Mouse (Mus musculus) lung, embryonic 14.5 days (tissue): ENCODE measurements around the gene Mogat2. TPM values are rescaled to one million over a fixed set of nuclear protein-coding genes. Genes with fewer than 3 reads are reported as not detected.
A peak's percentile ranks its signal among the peaks of the same experiment; 100 is the strongest.

Experiments
- ATAC-seq: fragments of 200-750 bp; cut with Nextera tagmentation; 2 replicates; pipeline ENCODE4 v1.8.0; 2017; ENCODE audit warnings: mild to moderate bottlenecking, moderate TSS enrichment, moderate library complexity; ENCODE audit not compliant: insufficient read depth
- DNase-seq: peaks from one replicate; pipeline ENCODE4 v3.0.0-alpha.2; 2015
- H3K27ac ChIP-seq: fragments of 300-500 bp; sonication (generic); 2 replicates; pipeline ENCODE4 v1.5.1; 2014; ENCODE audit warnings: low read depth, mild to moderate bottlenecking, moderate library complexity
- H3K27me3 ChIP-seq: fragments of 300-500 bp; sonication (generic); 2 replicates; pipeline ENCODE4 v1.6.1; 2014; ENCODE audit warnings: low read length, control low read depth; ENCODE audit not compliant: insufficient read depth
- H3K36me3 ChIP-seq: fragments of 300-500 bp; sonication (generic); 2 replicates; pipeline ENCODE4 v1.6.1; 2014; ENCODE audit warnings: control low read depth; ENCODE audit not compliant: insufficient read depth
- H3K4me1 ChIP-seq: fragments of 300-500 bp; sonication (generic); 2 replicates; pipeline ENCODE4 v1.6.1; 2014; ENCODE audit warnings: antibody characterized with exemption, control low read depth; ENCODE audit not compliant: insufficient read depth
- H3K4me2 ChIP-seq: fragments of 300-500 bp; sonication (generic); 2 replicates; pipeline ENCODE4 v1.6.1; 2014; ENCODE audit warnings: mild to moderate bottlenecking
- H3K4me3 ChIP-seq: fragments of 300-500 bp; sonication (generic); 2 replicates; pipeline ENCODE4 v1.5.1; 2014; ENCODE audit warnings: low read depth, low read length
- H3K9ac ChIP-seq: fragments of 300-500 bp; sonication (generic); 2 replicates; pipeline ENCODE4 v1.6.1; 2014
- H3K9me3 ChIP-seq: fragments of 300-500 bp; sonication (generic); 2 replicates; pipeline ENCODE4 v1.6.1; 2016; ENCODE audit warnings: low read depth, low read length, control low read depth
- CTCF ChIP-seq: IDR thresholded peaks from 2 replicates; pipeline ENCODE4 v1.5.1; 2016; ENCODE audit warnings: antibody characterized with exemption, low read depth
- WGBS: fragments of 180-500 bp; shearing (Covaris S2); extraction: QIAGEN DNeasy Blood & Tissue Kit; methylation state at CpG from one replicate; pipeline ENCODE4 v1.1.7; 2014; 5-methylcytosine and 5-hydroxymethylcytosine counted together
- polyA plus RNA-seq: library from polyadenylated mRNA; unstranded; fragments of >200 nt; fragmentation: Nextera tagmentation; extraction: Ambion mirVana; gene quantifications from 2 replicates; pipeline ENCODE4 v1.2.1, GENCODE M21; 2014

Gene Mogat2
- polyA plus RNA-seq, 1 experiment from 2014 or later, result 1.6 TPM

DNA sequence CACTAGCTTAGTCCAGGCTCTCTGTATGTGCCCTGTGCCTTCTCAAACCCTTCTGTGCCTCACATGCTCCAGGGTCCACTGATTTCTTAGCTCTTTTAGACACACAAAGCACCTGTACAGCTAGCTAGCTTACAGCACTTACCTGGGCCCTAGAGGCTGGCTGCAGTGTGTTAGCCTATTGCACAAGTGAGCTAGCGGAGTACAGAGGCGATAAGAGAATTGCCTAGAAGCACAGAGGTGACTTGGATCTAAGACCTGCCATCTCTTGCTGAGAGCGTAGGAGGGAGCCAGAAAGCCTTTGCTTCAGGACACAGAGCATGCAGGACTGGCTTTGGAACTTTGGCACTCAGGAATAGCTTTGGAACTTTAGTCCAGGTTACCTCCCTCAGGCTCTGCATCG, 11.2 kb downstream of the Mogat2 start:
- Histone ChIP-seq H3K36me3 (no peaks in the 10 kb centered on the region), H3K4me3 (no peak overlapping the region), H3K9ac (no peak overlapping the region), H3K9me3 (no peaks in the 10 kb centered on the region), H3K27me3 (no peaks in the 10 kb centered on the region), H3K27ac (no peak overlapping the region), H3K4me2 (no peak overlapping the region), H3K4me1 (no peaks in the 10 kb centered on the region)
- no peak for TF ChIP-seq CTCF
- no peak for DNase-seq
- no peak for ATAC-seq
- 92% methylated on average over 4 of the region's 4 CpGs for whole genome bisulfite sequencing

DNA sequence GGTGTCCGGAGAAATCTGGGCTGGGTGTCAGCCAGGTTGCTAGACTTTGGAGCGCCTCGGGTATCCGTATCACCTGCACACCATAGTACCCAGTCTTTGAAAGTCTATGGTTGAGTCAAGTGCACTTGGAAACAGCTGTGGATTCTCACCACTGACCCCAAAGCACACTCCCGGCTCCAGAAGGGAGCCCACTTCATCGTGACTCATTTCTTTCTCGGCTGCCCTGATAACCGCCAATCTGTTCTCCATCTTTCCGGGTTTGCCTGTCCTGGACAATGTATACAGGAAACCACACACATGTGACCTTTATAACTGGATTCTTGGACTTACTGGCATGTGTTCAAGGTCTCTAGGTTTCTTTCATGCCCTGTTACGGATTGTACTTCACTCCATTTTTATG, 11.8 kb downstream of the Mogat2 start:
- no peak for ATAC-seq

GRCm38 (mm10) chr7:99225421-99225820, 13.0 kb downstream of the Mogat2 start:
- no peaks in the 10 kb centered on the region for H3K27me3 ChIP-seq
- no peak overlapping the region for H3K27ac ChIP-seq
- no peak overlapping the region for H3K9ac ChIP-seq
- no peaks in the 10 kb centered on the region for H3K4me1 ChIP-seq
- no peak overlapping the region for H3K4me2 ChIP-seq
- DNase-seq (no peak), ATAC-seq (no peak)
- no peak for TF ChIP-seq CTCF
- no peaks in the 10 kb centered on the region for H3K36me3 ChIP-seq
- no peaks in the 10 kb centered on the region for H3K9me3 ChIP-seq
- WGBS, result 69% methylated on average over 6 of the region's 6 CpGs
- no peak overlapping the region for H3K4me3 ChIP-seq

More for the DNA sequence above, 11.8 kb downstream of the Mogat2 start:
- Histone ChIP-seq H3K4me3 (no peak overlapping the region), H3K27me3 (no peaks in the 10 kb centered on the region), H3K36me3 (no peaks in the 10 kb centered on the region), H3K4me2 (no peak overlapping the region), H3K9ac (no peak overlapping the region), H3K27ac (no peak overlapping the region), H3K9me3 (no peaks in the 10 kb centered on the region), H3K4me1 (no peaks in the 10 kb centered on the region)
- no peak for DNase-seq
- no peak for TF ChIP-seq CTCF
- WGBS, result 78% methylated on average over 10 of the region's 10 CpGs

DNA sequence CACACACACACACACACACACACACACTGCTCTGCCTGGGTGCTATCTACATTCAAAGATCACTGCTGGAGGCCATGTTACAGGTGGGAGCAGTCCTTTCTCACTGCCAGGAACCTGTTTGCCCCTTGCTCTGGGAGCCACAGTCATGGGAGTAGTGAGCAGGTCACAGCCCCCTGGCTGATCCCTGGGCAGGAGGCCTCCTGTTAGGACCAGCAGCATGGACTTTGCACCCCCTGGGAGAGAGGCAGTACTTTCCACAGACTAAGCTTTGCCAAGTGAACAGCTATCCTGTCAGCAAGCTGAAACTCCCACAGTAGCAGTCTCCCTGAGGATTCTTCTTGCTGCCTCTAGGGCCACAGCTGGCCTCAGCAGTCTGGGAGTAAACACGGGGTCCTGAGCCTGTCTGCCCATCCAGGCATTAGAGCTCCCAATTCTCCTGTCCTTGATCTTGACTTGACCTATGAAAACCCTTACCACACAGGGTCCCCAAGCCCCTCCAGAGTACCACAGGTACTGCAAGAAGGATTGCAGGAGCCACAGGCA, 13.7 kb downstream of the Mogat2 start:
- Histone ChIP-seq H3K4me1 (no peaks in the 10 kb centered on the region), H3K27me3 (no peaks in the 10 kb centered on the region), H3K4me3 (no peak overlapping the region), H3K9me3 (no peaks in the 10 kb centered on the region), H3K9ac (no peak overlapping the region), H3K4me2 (no peak overlapping the region), H3K27ac (no peak overlapping the region), H3K36me3 (no peaks in the 10 kb centered on the region)
- TF ChIP-seq CTCF, result no peak
- 35% methylated on average over 1 of the region's 1 CpGs for WGBS
- DNase-seq, result no peak
- no peak for ATAC-seq

GRCm38 (mm10) chr7:99224225-99224624, 14.2 kb downstream of the Mogat2 start:
- no peaks in the 10 kb centered on the region for H3K4me1 ChIP-seq
- H3K9me3 ChIP-seq, result no peaks in the 10 kb centered on the region
- ATAC-seq (no peak), DNase-seq (no peak)
- no peak overlapping the region for H3K4me2 ChIP-seq
- H3K36me3 ChIP-seq, result no peaks in the 10 kb centered on the region
- peak; percentile 36 for TF ChIP-seq CTCF
- H3K4me3 ChIP-seq, result no peak overlapping the region
- H3K27ac ChIP-seq, result no peak overlapping the region
- H3K27me3 ChIP-seq, result no peaks in the 10 kb centered on the region
- H3K9ac ChIP-seq, result no peak overlapping the region
- WGBS, result 68% methylated on average over 7 of the region's 7 CpGs

DNA sequence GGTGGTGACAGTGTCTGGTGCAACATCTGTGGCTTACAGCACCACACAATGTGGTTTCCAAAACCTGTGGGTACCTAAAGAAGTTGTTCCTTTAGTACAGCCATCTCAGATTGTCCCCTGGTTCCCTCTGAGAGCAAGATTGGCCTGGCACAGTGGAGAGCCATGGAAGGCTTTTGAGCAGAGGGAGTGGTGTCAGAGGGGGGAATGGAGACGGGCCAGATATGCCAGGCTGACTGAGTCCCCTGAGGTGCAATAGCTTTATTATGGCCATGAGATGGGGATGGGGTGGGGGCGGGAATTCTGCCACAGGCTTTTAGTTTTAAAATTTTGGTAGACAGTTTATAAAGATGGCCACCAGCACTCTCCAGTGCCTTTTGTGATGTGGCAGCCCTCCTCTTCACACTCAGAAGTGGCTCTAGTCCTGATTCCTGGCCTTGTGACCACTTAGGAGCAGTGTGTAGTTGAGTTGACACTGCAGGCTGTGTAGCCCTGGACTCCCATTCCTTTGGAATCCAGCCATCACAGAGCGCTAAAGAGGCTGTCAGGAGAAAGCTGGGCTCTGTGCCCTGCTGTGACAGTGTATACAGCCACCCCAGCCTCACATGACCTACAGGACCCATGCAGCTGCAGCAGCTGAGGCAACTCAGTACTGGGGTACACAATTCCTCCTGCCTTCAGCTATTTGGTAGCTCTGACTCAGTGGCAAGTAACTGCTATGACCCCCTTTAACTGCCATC, 20.9 kb downstream of the Mogat2 start:
- Histone ChIP-seq H3K27ac (peak overlapping the region; percentile 44; the same call in 1 of the 2 replicates), H3K4me1 (no peaks in the 10 kb centered on the region), H3K9ac (no peak overlapping the region), H3K9me3 (no peaks in the 10 kb centered on the region), H3K36me3 (no peaks in the 10 kb centered on the region), H3K4me3 (no peak overlapping the region), H3K4me2 (no peak overlapping the region), H3K27me3 (no peaks in the 10 kb centered on the region)
- peak; percentile 96 for DNase-seq
- TF ChIP-seq CTCF, result no peak
- WGBS, result 54% methylated on average over 3 of the region's 3 CpGs
- ATAC-seq, result peak; percentile 95

- whole genome bisulfite sequencing, result 41% methylated on average over 8 of the region's 8 CpGs
- Histone ChIP-seq H3K4me1 (no peaks in the 10 kb centered on the region), H3K4me3 (no peak overlapping the region), H3K9me3 (no peaks in the 10 kb centered on the region), H3K9ac (no peak overlapping the region), H3K4me2 (no peak overlapping the region), H3K36me3 (no peaks in the 10 kb centered on the region), H3K27ac (no peak overlapping the region), H3K27me3 (no peaks in the 10 kb centered on the region)
- no peak for TF ChIP-seq CTCF
- DNase-seq (peak; percentile 64), ATAC-seq (peak; percentile 50)
Observed at GRCm38 (mm10) chr7:99215347-99215855, 23.0 kb downstream of the Mogat2 start.
